Mouse (Mus musculus): ENCODE results near the gene Enox1. TPM values are rescaled to one million over a fixed set of nuclear protein-coding genes. Genes with fewer than 3 reads are reported as not detected.

Enox1 gene
- total and polyA plus RNA-seq, 3 experiments: not detected

GRCm38 (mm10) chr14:77670945-77671344 lies 514.4 kb downstream of the Enox1 start:
- no peak for DNase-seq (ENCODE audit: extremely low read depth)
- Histone ChIP-seq H3K27me3 (replicated peaks) (no peaks in the 10 kb centered on the region), H3K9me3 (replicated peaks; ENCODE audit: low read length) (peaks cover 84% of the 10 kb centered on the region), H3K4me1 (ENCODE audit: control insufficient read depth in 1 of 2, insufficient read depth in 2 of 2) (no peaks in the 10 kb centered on the region), H3K4me3 (replicated peaks in 1 of 3; ENCODE audit: low read depth in 2 of 3, low read length in 2 of 3, poor library complexity in 1 of 3) (no peak overlapping the region), H3K9ac (ENCODE audit: insufficient read depth, low read depth) (no peak overlapping the region), H3K4me2 (ENCODE audit: insufficient read depth, low read depth, poor library complexity, severe bottlenecking) (no peak overlapping the region), H3K27ac (ENCODE audit: insufficient read depth, low read depth) (no peak overlapping the region), H3K79me2 (replicated peaks; ENCODE audit: control insufficient read depth, extremely low read depth, insufficient read depth, poor library complexity, severe bottlenecking) (no peaks in the 10 kb centered on the region), H3K36me3 (replicated peaks in 1 of 2; ENCODE audit: control insufficient read depth in 1 of 2, insufficient read depth in 1 of 2, low read length in 1 of 2) (no peaks in the 10 kb centered on the region)
- in situ Hi-C loops (cut with MboI; ENCODE audit: low pct_ligation_motif_present, low pct_unique_long_range_greater_than_20kb, low sequenced_read_pairs): no loop called here
- TF ChIP-seq PAX5 (IDR thresholded peaks at IDR 0.05; ENCODE audit: low read length): no peak
- TF ChIP-seq ZMIZ1 (IDR thresholded peaks at IDR 0.05; ENCODE audit: low read depth, low read length): no peak
- no peak for TF ChIP-seq JUN (IDR thresholded peaks at IDR 0.05; ENCODE audit: insufficient read depth, low read depth, low read length)
- no peak for TF ChIP-seq NELFE (IDR thresholded peaks at IDR 0.05; ENCODE audit: low read depth, low read length)
- no peak for TF ChIP-seq MYC (IDR thresholded peaks at IDR 0.05; ENCODE audit: low read depth, low read length)
- no peak for TF ChIP-seq JUND (conservative IDR thresholded peaks at IDR 0.05; ENCODE audit: low read depth, low read length)
- no peak for TF ChIP-seq HCFC1 (IDR thresholded peaks at IDR 0.05; ENCODE audit: low read depth, low read length)
- no peak for TF ChIP-seq UBTF (IDR thresholded peaks at IDR 0.05; ENCODE audit: low read depth, low read length)
- no peak for TF ChIP-seq POLR2AphosphoS2 (IDR thresholded peaks at IDR 0.05; ENCODE audit: low read depth, low read length)
- TF ChIP-seq RAD21 (IDR thresholded peaks at IDR 0.05; ENCODE audit: low read depth, low read length): no peak
- TF ChIP-seq TBP (conservative IDR thresholded peaks at IDR 0.05; ENCODE audit: low read depth, low read length): no peak
- no peak for TF ChIP-seq TCF12 (IDR thresholded peaks at IDR 0.05; ENCODE audit: low read depth, low read length)
- TF ChIP-seq E2F4 (IDR thresholded peaks at IDR 0.05; ENCODE audit: insufficient replicate concordance, low read depth, low read length): no peak
- dilution Hi-C loops (cut with MboI; ENCODE audit: extremely low pct_ligation_motif_present, extremely low pct_unique_long_range_greater_than_20kb, low sequenced_read_pairs): no loop called here

GRCm38 (mm10) chr14:77671961-77672360 lies 515.4 kb downstream of the Enox1 start:
- H3K36me3 ChIP-seq (replicated peaks in 1 of 2; ENCODE audit: control insufficient read depth in 1 of 2, insufficient read depth in 1 of 2, low read length in 1 of 2): no peaks in the 10 kb centered on the region
- TF ChIP-seq PAX5 (IDR thresholded peaks at IDR 0.05; ENCODE audit: low read length): no peak
- no peak for TF ChIP-seq IRF4 (IDR thresholded peaks at IDR 0.05; ENCODE audit: low read depth, low read length)
- TF ChIP-seq SMC3 (IDR thresholded peaks at IDR 0.05; ENCODE audit: low read depth, low read length): no peak
- TF ChIP-seq RCOR1 (conservative IDR thresholded peaks at IDR 0.05; ENCODE audit: low read depth, low read length): no peak
- no peak for TF ChIP-seq MYC (IDR thresholded peaks at IDR 0.05; ENCODE audit: low read depth, low read length)
- TF ChIP-seq NELFE (IDR thresholded peaks at IDR 0.05; ENCODE audit: low read depth, low read length): no peak
- no peak for TF ChIP-seq NRF1 (IDR thresholded peaks at IDR 0.05; ENCODE audit: low read depth, low read length)
- no peak for TF ChIP-seq GABPA (IDR thresholded peaks at IDR 0.05; ENCODE audit: insufficient replicate concordance, low read depth, low read length)
- TF ChIP-seq HCFC1 (IDR thresholded peaks at IDR 0.05; ENCODE audit: low read depth, low read length): no peak
- no peak for TF ChIP-seq MAFK (IDR thresholded peaks at IDR 0.05; ENCODE audit: insufficient replicate concordance, low read length)
- TF ChIP-seq ZNF384 (IDR thresholded peaks at IDR 0.05; ENCODE audit: low read depth, low read length): no peak
- TF ChIP-seq KAT2A (IDR thresholded peaks at IDR 0.05; ENCODE audit: insufficient replicate concordance, low read length): no peak
- no peak for TF ChIP-seq USF2 (conservative IDR thresholded peaks at IDR 0.05; ENCODE audit: low read depth, low read length)
- TF ChIP-seq CHD1 (IDR thresholded peaks at IDR 0.05; ENCODE audit: low read depth, low read length): no peak
- no peak for TF ChIP-seq JUN (IDR thresholded peaks at IDR 0.05; ENCODE audit: insufficient read depth, low read depth, low read length)
- no peak for TF ChIP-seq ZKSCAN1 (IDR thresholded peaks at IDR 0.05; ENCODE audit: borderline replicate concordance, low read depth, low read length)
- H3K27ac ChIP-seq (ENCODE audit: insufficient read depth, low read depth): no peak overlapping the region
- peaks cover 84% of the 10 kb centered on the region for H3K9me3 ChIP-seq (replicated peaks; ENCODE audit: low read length)
- no peaks in the 10 kb centered on the region for H3K27me3 ChIP-seq (replicated peaks)
- in situ Hi-C loops (cut with MboI; ENCODE audit: low pct_ligation_motif_present, low pct_unique_long_range_greater_than_20kb, low sequenced_read_pairs): no loop called here
- H3K79me2 ChIP-seq (replicated peaks; ENCODE audit: control insufficient read depth, extremely low read depth, insufficient read depth, poor library complexity, severe bottlenecking): no peaks in the 10 kb centered on the region
- dilution Hi-C loops (cut with MboI; ENCODE audit: extremely low pct_ligation_motif_present, extremely low pct_unique_long_range_greater_than_20kb, low sequenced_read_pairs): no loop called here
- H3K4me2 ChIP-seq (ENCODE audit: insufficient read depth, low read depth, poor library complexity, severe bottlenecking): no peak overlapping the region
- H3K9ac ChIP-seq (ENCODE audit: insufficient read depth, low read depth): no peak overlapping the region
- no peak for DNase-seq (ENCODE audit: extremely low read depth)
- H3K4me3 ChIP-seq (replicated peaks in 1 of 3; ENCODE audit: low read depth in 2 of 3, low read length in 2 of 3, poor library complexity in 1 of 3): no peak overlapping the region
- no peaks in the 10 kb centered on the region for H3K4me1 ChIP-seq (ENCODE audit: control insufficient read depth in 1 of 2, insufficient read depth in 2 of 2)
